Mouse (Mus musculus): ENCODE results near the gene Hoxd3. TPM values are rescaled to one million over a fixed set of nuclear protein-coding genes. Genes with fewer than 3 reads are reported as not detected.

Hoxd3 gene
- polyA plus RNA-seq, 1 experiment: 5.7 TPM

GRCm38 (mm10) chr2:74669230-74669578, 42.5 kb upstream of the Hoxd3 start:
- no peak overlapping the region for H3K4me3 ChIP-seq (replicated peaks; ENCODE audit: insufficient read depth, low read depth, low read length)
- no peak overlapping the region for H3K27ac ChIP-seq (ENCODE audit: insufficient read depth, low read length)
- no peak for DNase-seq
- 3% methylated on average over 3 of the region's 3 CpGs for WGBS
- no peaks in the 10 kb centered on the region for H3K4me1 ChIP-seq (ENCODE audit: control insufficient read depth, insufficient read depth, low read length)
- TF ChIP-seq POLR2A (IDR thresholded peaks at IDR 0.05; ENCODE audit: borderline replicate concordance, insufficient read depth, low read length) (no peak), CTCF (IDR thresholded peaks at IDR 0.05; ENCODE audit: borderline replicate concordance, insufficient read depth, low read depth, low read length) (no peak)
- peaks cover 12% of the 10 kb centered on the region; the same call in 1 of the 2 replicates for H3K27me3 ChIP-seq (ENCODE audit: control insufficient read depth, insufficient read depth, low read length)

GRCm38 (mm10) chr2:74669650-74670235, 42.0 kb upstream of the Hoxd3 start:
- WGBS: 4% methylated on average over 14 of the region's 14 CpGs
- Histone ChIP-seq H3K27me3 (ENCODE audit: control insufficient read depth, insufficient read depth, low read length) (peaks cover 12% of the 10 kb centered on the region; the same call in 1 of the 2 replicates), H3K27ac (ENCODE audit: insufficient read depth, low read length) (no peak overlapping the region), H3K4me1 (ENCODE audit: control insufficient read depth, insufficient read depth, low read length) (no peaks in the 10 kb centered on the region), H3K4me3 (replicated peaks; ENCODE audit: insufficient read depth, low read depth, low read length) (no peak overlapping the region)
- TF ChIP-seq POLR2A (IDR thresholded peaks at IDR 0.05; ENCODE audit: borderline replicate concordance, insufficient read depth, low read length) (no peak), CTCF (IDR thresholded peaks at IDR 0.05; ENCODE audit: borderline replicate concordance, insufficient read depth, low read depth, low read length) (no peak)
- DNase-seq: no peak

GRCm38 (mm10) chr2:74670632-74671188, 41.0 kb upstream of the Hoxd3 start:
- WGBS: 6% methylated on average over 3 of the region's 3 CpGs
- no peak for DNase-seq

GRCm38 (mm10) chr2:74671847-74672246, 39.9 kb upstream of the Hoxd3 start:
- TF ChIP-seq POLR2A (IDR thresholded peaks at IDR 0.05; ENCODE audit: borderline replicate concordance, insufficient read depth, low read length) (no peak), CTCF (IDR thresholded peaks at IDR 0.05; ENCODE audit: borderline replicate concordance, insufficient read depth, low read depth, low read length) (no peak)
- WGBS: 28% methylated on average over 5 of the region's 5 CpGs
- Histone ChIP-seq H3K27ac (ENCODE audit: insufficient read depth, low read length) (no peak overlapping the region), H3K4me3 (replicated peaks; ENCODE audit: insufficient read depth, low read depth, low read length) (no peak overlapping the region), H3K27me3 (ENCODE audit: control insufficient read depth, insufficient read depth, low read length) (peaks cover 14% of the 10 kb centered on the region; the same call in 1 of the 2 replicates), H3K4me1 (ENCODE audit: control insufficient read depth, insufficient read depth, low read length) (no peaks in the 10 kb centered on the region)
- DNase-seq: no peak

More at GRCm38 (mm10) chr2:74670632-74671188, 41.0 kb upstream of the Hoxd3 start:
- Histone ChIP-seq H3K27me3 (ENCODE audit: control insufficient read depth, insufficient read depth, low read length) (peaks cover 12% of the 10 kb centered on the region; the same call in 1 of the 2 replicates), H3K4me3 (replicated peaks; ENCODE audit: insufficient read depth, low read depth, low read length) (no peak overlapping the region), H3K4me1 (ENCODE audit: control insufficient read depth, insufficient read depth, low read length) (no peaks in the 10 kb centered on the region), H3K27ac (ENCODE audit: insufficient read depth, low read length) (no peak overlapping the region)
- TF ChIP-seq POLR2A (IDR thresholded peaks at IDR 0.05; ENCODE audit: borderline replicate concordance, insufficient read depth, low read length) (no peak), CTCF (IDR thresholded peaks at IDR 0.05; ENCODE audit: borderline replicate concordance, insufficient read depth, low read depth, low read length) (no peak)

GRCm38 (mm10) chr2:74672481-74673362, 39.0 kb upstream of the Hoxd3 start:
- Histone ChIP-seq H3K27me3 (ENCODE audit: control insufficient read depth, insufficient read depth, low read length) (peaks cover 10% of the 10 kb centered on the region; the same call in 1 of the 2 replicates), H3K27ac (ENCODE audit: insufficient read depth, low read length) (no peak overlapping the region), H3K4me3 (replicated peaks; ENCODE audit: insufficient read depth, low read depth, low read length) (no peak overlapping the region), H3K4me1 (ENCODE audit: control insufficient read depth, insufficient read depth, low read length) (no peaks in the 10 kb centered on the region)
- TF ChIP-seq CTCF (IDR thresholded peaks at IDR 0.05; ENCODE audit: borderline replicate concordance, insufficient read depth, low read depth, low read length): peak; percentile 64
- no peak for TF ChIP-seq POLR2A (IDR thresholded peaks at IDR 0.05; ENCODE audit: borderline replicate concordance, insufficient read depth, low read length)
- peak; percentile 34 to 55 for DNase-seq
- 7% methylated on average over 40 of the region's 40 CpGs for WGBS

- peaks cover 9% of the 10 kb centered on the region; the same call in 1 of the 2 replicates for H3K27me3 ChIP-seq (ENCODE audit: control insufficient read depth, insufficient read depth, low read length)
- H3K4me3 ChIP-seq (replicated peaks; ENCODE audit: insufficient read depth, low read depth, low read length): no peak overlapping the region
- 2% methylated on average over 24 of the region's 24 CpGs for WGBS
- no peak for DNase-seq
- no peaks in the 10 kb centered on the region for H3K4me1 ChIP-seq (ENCODE audit: control insufficient read depth, insufficient read depth, low read length)
- H3K27ac ChIP-seq (ENCODE audit: insufficient read depth, low read length): no peak overlapping the region
- TF ChIP-seq CTCF (IDR thresholded peaks at IDR 0.05; ENCODE audit: borderline replicate concordance, insufficient read depth, low read depth, low read length) (no peak), POLR2A (IDR thresholded peaks at IDR 0.05; ENCODE audit: borderline replicate concordance, insufficient read depth, low read length) (no peak)
Measured at GRCm38 (mm10) chr2:74673835-74674425, 37.8 kb upstream of the Hoxd3 start.

- WGBS: 4% methylated on average over 47 of the region's 47 CpGs
- H3K4me3 ChIP-seq (replicated peaks; ENCODE audit: insufficient read depth, low read depth, low read length): no peak within 1 kb of the TSS
- DNase-seq: no peak
- H3K4me1 ChIP-seq (ENCODE audit: control insufficient read depth, insufficient read depth, low read length): no peaks in the 10 kb centered on the region
- TF ChIP-seq CTCF (IDR thresholded peaks at IDR 0.05; ENCODE audit: borderline replicate concordance, insufficient read depth, low read depth, low read length) (no peak), POLR2A (IDR thresholded peaks at IDR 0.05; ENCODE audit: borderline replicate concordance, insufficient read depth, low read length) (no peak)
- peaks cover 6% of the 10 kb centered on the region; the same call in 1 of the 2 replicates for H3K27me3 ChIP-seq (ENCODE audit: control insufficient read depth, insufficient read depth, low read length)
- H3K27ac ChIP-seq (ENCODE audit: insufficient read depth, low read length): no peak within 1 kb of the TSS
Measured at GRCm38 (mm10) chr2:74674881-74675665, 36.7 kb upstream of the Hoxd3 start, which contains the start of gene Hoxd12. TSS of gene Hoxd12 (plus strand) at chr2:74675013.

Measured in cerebellum, adult 2 months (tissue).